In the genomic region with DNA sequence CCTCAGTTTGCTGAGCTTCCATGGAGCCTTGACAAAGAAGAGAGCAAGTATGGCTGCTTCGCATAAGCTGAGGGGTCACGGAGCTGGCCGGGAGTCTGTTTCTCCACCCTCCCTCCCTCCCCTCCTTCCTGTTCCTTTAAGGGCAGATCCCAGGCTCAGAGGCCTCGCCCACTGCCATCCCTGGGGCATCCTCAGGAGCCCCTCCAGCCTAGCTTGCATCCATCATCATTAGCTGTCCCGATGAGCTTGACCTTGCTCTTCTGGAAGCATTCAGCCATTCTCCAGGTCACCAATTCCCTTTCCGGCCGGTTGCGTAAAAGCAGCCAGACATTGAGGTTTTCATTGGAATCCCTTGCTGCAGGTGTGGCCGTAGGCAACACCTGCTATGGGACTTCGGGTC, we compare ENCODE assay signal across 19 mouse cellular contexts.
A peak's percentile ranks its signal among the peaks of the same experiment; 100 is the strongest.
DNase-seq lines count a peak whose midpoint lies in the region; ATAC-seq lines count a peak whose summit lies in the region.
"Had no signal": no experiment of that assay in that cellular context is flagged by ENCODE, and none has a peak within 500 bp of the region (broad histone marks: within the 10 kb centered on the region; RNA-seq: fewer than 3 reads in every experiment).

No protein-coding gene starts in this region.

- no peak for ATAC-seq in hindbrain, embryonic 11.5 days (ENCODE audit: low FRiP score)
- ATAC-seq in hindbrain, embryonic 16.5 days, result no peak
- ATAC-seq in embryonic facial prominence, embryonic 14.5 days (ENCODE audit: low read depth), result no peak
- no peak for ATAC-seq in neural tube, embryonic 13.5 days (ENCODE audit: low read depth)

- DNase-seq in hindbrain, embryonic 11.5 days (ENCODE audit: low spot score), result peak; percentile 41
- peak; percentile 65 for DNase-seq in ZHBTc4 (ENCODE audit: low read depth, low spot score)
- no peak for DNase-seq in embryonic facial prominence, embryonic 14.5 days (ENCODE audit: low spot score)
- no peak for DNase-seq in left cerebral cortex, postnatal 14 days (ENCODE audit: low spot score in 2 of 2)
- no peak for DNase-seq in left cerebral cortex, postnatal 10 days (ENCODE audit: extremely low spot score in 1 of 2, low spot score in 2 of 2)
- DNase-seq: adrenal gland, postnatal 10 days; cerebellum, adult 2 months; kidney, adult 2 months; lung, postnatal 10 days; right cerebral cortex, postnatal 14 days; thymus, postnatal 4 days had no signal

- H3K9me3 ChIP-seq in hindbrain, embryonic 11.5 days (ENCODE audit: control insufficient read depth, low read length), result no peaks in the 10 kb centered on the region
- no peaks in the 10 kb centered on the region for H3K9me3 ChIP-seq in hindbrain, embryonic 16.5 days (ENCODE audit: control insufficient read depth, low read length)
- no peaks in the 10 kb centered on the region for H3K9me3 ChIP-seq in embryonic facial prominence, embryonic 14.5 days (ENCODE audit: control insufficient read depth, low read length)
- no peaks in the 10 kb centered on the region for H3K9me3 ChIP-seq in neural tube, embryonic 13.5 days
- H3K9me3 ChIP-seq: G1E; heart, embryonic 15.5 days; hindbrain, embryonic 15.5 days; liver, embryonic 15.5 days; megakaryocyte, embryonic 14.5 days had no signal

- no peak overlapping the region for H3K27ac ChIP-seq in hindbrain, embryonic 11.5 days (ENCODE audit: low read depth, low read length)
- H3K27ac ChIP-seq in hindbrain, embryonic 16.5 days (ENCODE audit: low read depth, low read length), result no peak overlapping the region
- H3K27ac ChIP-seq in embryonic facial prominence, embryonic 14.5 days (replicated peaks; ENCODE audit: low read depth, low read length), result peak overlapping the region; percentile 56; the same call in 1 of the 2 replicates
- 0 out of 2 replicates have a peak overlapping the region, but pooled peaks have one; percentile 38 for H3K27ac ChIP-seq in neural tube, embryonic 13.5 days (replicated peaks)
- H3K27ac ChIP-seq: heart, embryonic 15.5 days; hindbrain, embryonic 15.5 days; layer of hippocampus, adult 2 months; liver, embryonic 15.5 days had no signal

- H3K4me1 ChIP-seq in hindbrain, embryonic 11.5 days (replicated peaks; ENCODE audit: control insufficient read depth, insufficient read depth, low read length), result no peaks in the 10 kb centered on the region; the same call in 1 of the 2 replicates
- H3K4me1 ChIP-seq in hindbrain, embryonic 16.5 days (ENCODE audit: control insufficient read depth, insufficient read depth, low read depth, low read length), result peaks cover 7% of the 10 kb centered on the region
- H3K4me1 ChIP-seq in embryonic facial prominence, embryonic 14.5 days (ENCODE audit: control insufficient read depth, insufficient read depth, low read length), result peaks cover 14% of the 10 kb centered on the region
- peaks cover 19% of the 10 kb centered on the region for H3K4me1 ChIP-seq in neural tube, embryonic 13.5 days (replicated peaks)
- H3K4me1 ChIP-seq: liver, embryonic 15.5 days had no signal

- 34% methylated on average over 10 of the region's 10 CpGs for WGBS in hindbrain, embryonic 11.5 days
- 47% methylated on average over 10 of the region's 10 CpGs for WGBS in hindbrain, embryonic 16.5 days
- 40% methylated on average over 9 of the region's 10 CpGs for WGBS in embryonic facial prominence, embryonic 14.5 days
- WGBS in neural tube, embryonic 13.5 days, result 45% methylated on average over 10 of the region's 10 CpGs

- intact Hi-C loops in left cerebral cortex, postnatal 14 days (cut with DNase I), result no loop called here
- intact Hi-C loops in left cerebral cortex, postnatal 10 days (cut with DNase I), result no loop called here

- H3K27me3 ChIP-seq in hindbrain, embryonic 11.5 days (ENCODE audit: control insufficient read depth, insufficient read depth, low read length), result no peaks in the 10 kb centered on the region
- H3K27me3 ChIP-seq in hindbrain, embryonic 16.5 days (replicated peaks; ENCODE audit: control insufficient read depth, insufficient read depth, low read length), result no peaks in the 10 kb centered on the region
- H3K27me3 ChIP-seq in embryonic facial prominence, embryonic 14.5 days (replicated peaks; ENCODE audit: control insufficient read depth, insufficient read depth, low read length), result no peaks in the 10 kb centered on the region; the same call in 1 of the 2 replicates
- H3K27me3 ChIP-seq in neural tube, embryonic 13.5 days, result no peaks in the 10 kb centered on the region
- H3K27me3 ChIP-seq: hindbrain, embryonic 15.5 days; liver, embryonic 15.5 days had no signal

- no peak overlapping the region for H3K4me2 ChIP-seq in hindbrain, embryonic 11.5 days (replicated peaks; ENCODE audit: low read depth, low read length)
- H3K4me2 ChIP-seq in hindbrain, embryonic 16.5 days (ENCODE audit: low read length), result no peak overlapping the region
- no peak overlapping the region for H3K4me2 ChIP-seq in embryonic facial prominence, embryonic 14.5 days (ENCODE audit: low read depth, low read length)
- no peak overlapping the region for H3K4me2 ChIP-seq in neural tube, embryonic 13.5 days
- H3K4me2 ChIP-seq: heart, embryonic 15.5 days; hindbrain, embryonic 15.5 days; liver, embryonic 15.5 days had no signal

- no peak overlapping the region for H3K9ac ChIP-seq in hindbrain, embryonic 11.5 days (ENCODE audit: low read depth, low read length)
- no peak overlapping the region for H3K9ac ChIP-seq in hindbrain, embryonic 16.5 days (ENCODE audit: low read depth, low read length)
- no peak overlapping the region for H3K9ac ChIP-seq in embryonic facial prominence, embryonic 14.5 days (ENCODE audit: low read depth, low read length)
- H3K9ac ChIP-seq in neural tube, embryonic 13.5 days, result no peak overlapping the region
- H3K9ac ChIP-seq: heart, embryonic 15.5 days; hindbrain, embryonic 15.5 days; liver, embryonic 15.5 days had no signal

- no peak overlapping the region for H3K4me3 ChIP-seq in hindbrain, embryonic 11.5 days (ENCODE audit: low read depth, low read length)
- H3K4me3 ChIP-seq in hindbrain, embryonic 16.5 days (ENCODE audit: low read length), result no peak overlapping the region
- H3K4me3 ChIP-seq in embryonic facial prominence, embryonic 14.5 days (ENCODE audit: low read depth, low read length), result no peak overlapping the region
- no peak overlapping the region for H3K4me3 ChIP-seq in neural tube, embryonic 13.5 days
- H3K4me3 ChIP-seq: heart, embryonic 15.5 days; hindbrain, embryonic 15.5 days; layer of hippocampus, adult 2 months; liver, embryonic 15.5 days; megakaryocyte, embryonic 14.5 days had no signal

- no peaks in the 10 kb centered on the region for H3K36me3 ChIP-seq in hindbrain, embryonic 11.5 days (ENCODE audit: control insufficient read depth, insufficient read depth, low read length)
- no peaks in the 10 kb centered on the region for H3K36me3 ChIP-seq in hindbrain, embryonic 16.5 days (ENCODE audit: control insufficient read depth, insufficient read depth, low read length)
- no peaks in the 10 kb centered on the region for H3K36me3 ChIP-seq in embryonic facial prominence, embryonic 14.5 days (ENCODE audit: control insufficient read depth, insufficient read depth, low read length)
- no peaks in the 10 kb centered on the region for H3K36me3 ChIP-seq in neural tube, embryonic 13.5 days
- H3K36me3 ChIP-seq: heart, embryonic 15.5 days; hindbrain, embryonic 15.5 days; liver, embryonic 15.5 days had no signal

Comparison
In these comparisons a context has a peak if more than half of its experiments do, and no peak if none do; other contexts are left out.
1. DNase-seq: peak in hindbrain, embryonic 11.5 days (single experiment) and ZHBTc4 (single experiment); none in embryonic facial prominence, embryonic 14.5 days (single experiment), left cerebral cortex, postnatal 14 days (0 of 2) and left cerebral cortex, postnatal 10 days (0 of 2).
2. H3K27ac ChIP-seq: peak in embryonic facial prominence, embryonic 14.5 days (single experiment) and neural tube, embryonic 13.5 days (single experiment); none in hindbrain, embryonic 11.5 days (single experiment) and hindbrain, embryonic 16.5 days (single experiment).